Mouse (Mus musculus): ENCODE results near the gene Aars2. TPM values are rescaled to one million over a fixed set of nuclear protein-coding genes. Genes with fewer than 3 reads are reported as not detected.

Gene Aars2
- polyA plus RNA-seq, 1 experiment from 2014 or later, result 26.3 TPM

GRCm38 (mm10) chr17:45495398-45495797 is 11.2 kb upstream of the Aars2 start:
- H3K36me3 ChIP-seq (ENCODE audit: insufficient read depth, low read length), result no peaks in the 10 kb centered on the region
- H3K27ac ChIP-seq (ENCODE audit: low read length), result no peak overlapping the region
- no peak for ATAC-seq (ENCODE audit: low FRiP score, low TSS enrichment)
- H3K4me2 ChIP-seq (replicated peaks; ENCODE audit: low read depth, low read length), result no peak overlapping the region
- 75% methylated on average over 11 of the region's 11 CpGs for WGBS
- H3K9me3 ChIP-seq (ENCODE audit: low read length), result no peaks in the 10 kb centered on the region
- H3K4me3 ChIP-seq (ENCODE audit: low read length), result no peak overlapping the region
- no peak overlapping the region for H3K9ac ChIP-seq (replicated peaks; ENCODE audit: low read length)
- H3K4me1 ChIP-seq (ENCODE audit: insufficient read depth, low read length), result no peaks in the 10 kb centered on the region
- no peaks in the 10 kb centered on the region for H3K27me3 ChIP-seq (ENCODE audit: insufficient read depth, low read length)

- no peak overlapping the region for H3K4me2 ChIP-seq (replicated peaks; ENCODE audit: low read depth, low read length)
- no peaks in the 10 kb centered on the region for H3K9me3 ChIP-seq (ENCODE audit: low read length)
- no peak overlapping the region for H3K4me3 ChIP-seq (ENCODE audit: low read length)
- no peak overlapping the region for H3K27ac ChIP-seq (ENCODE audit: low read length)
- H3K27me3 ChIP-seq (ENCODE audit: insufficient read depth, low read length), result no peaks in the 10 kb centered on the region
- ATAC-seq (ENCODE audit: low FRiP score, low TSS enrichment), result no peak
- no peaks in the 10 kb centered on the region for H3K36me3 ChIP-seq (ENCODE audit: insufficient read depth, low read length)
- WGBS, result 81% methylated on average over 13 of the region's 13 CpGs
- H3K4me1 ChIP-seq (ENCODE audit: insufficient read depth, low read length), result no peaks in the 10 kb centered on the region
- no peak overlapping the region for H3K9ac ChIP-seq (replicated peaks; ENCODE audit: low read length)
Measured at GRCm38 (mm10) chr17:45498397-45498796, 8.2 kb upstream of the Aars2 start.

DNA sequence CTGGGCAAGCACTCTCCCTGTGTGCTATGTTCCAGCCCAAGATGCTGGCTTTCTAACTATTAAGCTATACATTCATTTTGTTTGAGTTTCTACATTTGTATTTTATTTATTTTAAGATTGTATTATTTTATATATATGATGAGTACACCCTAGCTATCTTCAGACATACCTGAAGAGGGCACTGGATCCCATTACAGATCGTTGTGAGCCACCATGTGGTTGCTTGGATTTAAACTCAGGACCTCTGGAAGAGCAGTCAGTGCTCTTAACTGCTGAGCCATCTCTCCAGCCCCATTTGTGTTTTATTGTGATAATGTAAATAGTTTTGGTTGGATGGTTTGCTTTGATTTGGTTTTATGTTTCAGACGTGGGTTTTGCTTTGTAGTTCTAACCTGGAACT is 7.1 kb upstream of the Aars2 start:
- H3K4me2 ChIP-seq (replicated peaks; ENCODE audit: low read depth, low read length), result no peak overlapping the region
- no peak for ATAC-seq (ENCODE audit: low FRiP score, low TSS enrichment)
- H3K9ac ChIP-seq (replicated peaks; ENCODE audit: low read length), result no peak overlapping the region
- no peaks in the 10 kb centered on the region for H3K4me1 ChIP-seq (ENCODE audit: insufficient read depth, low read length)
- no peaks in the 10 kb centered on the region for H3K36me3 ChIP-seq (ENCODE audit: insufficient read depth, low read length)
- H3K9me3 ChIP-seq (ENCODE audit: low read length), result no peaks in the 10 kb centered on the region
- WGBS, result 25% methylated on average over 2 of the region's 2 CpGs
- no peak overlapping the region for H3K4me3 ChIP-seq (ENCODE audit: low read length)
- no peak overlapping the region for H3K27ac ChIP-seq (ENCODE audit: low read length)
- no peaks in the 10 kb centered on the region for H3K27me3 ChIP-seq (ENCODE audit: insufficient read depth, low read length)

- Histone ChIP-seq H3K4me1 (ENCODE audit: insufficient read depth, low read length) (no peaks in the 10 kb centered on the region), H3K27ac (ENCODE audit: low read length) (no peak overlapping the region), H3K9ac (replicated peaks; ENCODE audit: low read length) (no peak overlapping the region), H3K36me3 (ENCODE audit: insufficient read depth, low read length) (no peaks in the 10 kb centered on the region), H3K27me3 (ENCODE audit: insufficient read depth, low read length) (no peaks in the 10 kb centered on the region), H3K9me3 (ENCODE audit: low read length) (no peaks in the 10 kb centered on the region), H3K4me3 (ENCODE audit: low read length) (no peak overlapping the region), H3K4me2 (replicated peaks; ENCODE audit: low read depth, low read length) (no peak overlapping the region)
- ATAC-seq (ENCODE audit: low FRiP score, low TSS enrichment), result no peak
- WGBS, result 32% methylated on average over 4 of the region's 4 CpGs
Measured at GRCm38 (mm10) chr17:45500981-45501380, 5.7 kb upstream of the Aars2 start.

- Histone ChIP-seq H3K27me3 (ENCODE audit: insufficient read depth, low read length) (no peaks in the 10 kb centered on the region), H3K27ac (ENCODE audit: low read length) (no peak overlapping the region), H3K9me3 (ENCODE audit: low read length) (no peaks in the 10 kb centered on the region), H3K4me1 (ENCODE audit: insufficient read depth, low read length) (peaks cover 3% of the 10 kb centered on the region; the same call in 1 of the 2 replicates), H3K9ac (replicated peaks; ENCODE audit: low read length) (no peak overlapping the region), H3K4me2 (replicated peaks; ENCODE audit: low read depth, low read length) (no peak overlapping the region), H3K36me3 (ENCODE audit: insufficient read depth, low read length) (no peaks in the 10 kb centered on the region), H3K4me3 (ENCODE audit: low read length) (no peak overlapping the region)
- ATAC-seq (ENCODE audit: low FRiP score, low TSS enrichment), result no peak
- 55% methylated on average over 4 of the region's 4 CpGs for WGBS
Measured at GRCm38 (mm10) chr17:45502324-45502723, 4.3 kb upstream of the Aars2 start.

DNA sequence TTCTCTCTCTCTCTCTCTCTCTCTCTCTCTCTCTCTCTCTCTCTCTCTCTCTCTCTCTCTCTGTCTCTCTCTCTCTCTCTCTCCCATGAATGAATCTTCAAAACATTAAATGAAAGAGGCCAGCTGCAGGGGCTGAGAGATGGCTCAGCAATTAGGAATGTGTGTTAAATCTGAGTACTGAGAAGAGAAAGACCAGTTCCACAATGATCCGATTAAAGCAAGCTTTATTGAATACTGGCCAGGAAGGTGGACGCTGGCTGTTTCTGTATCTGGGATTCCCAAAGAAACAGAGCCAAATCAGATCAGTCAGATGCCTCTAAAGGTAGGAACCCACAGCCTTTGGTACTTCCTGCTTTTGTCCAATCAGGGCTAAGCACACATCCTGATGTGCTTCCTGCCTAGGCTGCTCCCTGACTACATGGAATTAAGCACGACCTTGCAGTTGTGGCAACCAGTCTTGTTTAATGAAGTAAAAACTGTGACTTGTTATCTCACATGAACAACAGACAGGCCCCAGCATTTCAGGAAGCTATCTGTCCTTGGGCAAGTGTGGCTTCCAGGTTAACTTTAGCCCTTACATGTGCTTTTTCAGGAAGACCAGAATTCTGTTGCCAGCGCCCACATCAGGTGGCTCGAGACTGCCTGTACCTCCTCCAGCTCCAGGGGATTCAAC is 3.2 kb upstream of the Aars2 start:
- ATAC-seq (ENCODE audit: low FRiP score, low TSS enrichment), result no peak
- Histone ChIP-seq H3K4me2 (replicated peaks; ENCODE audit: low read depth, low read length) (no peak overlapping the region), H3K9me3 (ENCODE audit: low read length) (no peaks in the 10 kb centered on the region), H3K27me3 (ENCODE audit: insufficient read depth, low read length) (no peaks in the 10 kb centered on the region), H3K36me3 (ENCODE audit: insufficient read depth, low read length) (peaks cover under 1% of the 10 kb centered on the region; the same call in 1 of the 2 replicates), H3K4me1 (ENCODE audit: insufficient read depth, low read length) (peaks cover 5% of the 10 kb centered on the region; the same call in 1 of the 2 replicates), H3K9ac (replicated peaks; ENCODE audit: low read length) (no peak overlapping the region), H3K27ac (ENCODE audit: low read length) (no peak overlapping the region), H3K4me3 (ENCODE audit: low read length) (no peak overlapping the region)
- WGBS, result 49% methylated on average over 5 of the region's 5 CpGs

DNA sequence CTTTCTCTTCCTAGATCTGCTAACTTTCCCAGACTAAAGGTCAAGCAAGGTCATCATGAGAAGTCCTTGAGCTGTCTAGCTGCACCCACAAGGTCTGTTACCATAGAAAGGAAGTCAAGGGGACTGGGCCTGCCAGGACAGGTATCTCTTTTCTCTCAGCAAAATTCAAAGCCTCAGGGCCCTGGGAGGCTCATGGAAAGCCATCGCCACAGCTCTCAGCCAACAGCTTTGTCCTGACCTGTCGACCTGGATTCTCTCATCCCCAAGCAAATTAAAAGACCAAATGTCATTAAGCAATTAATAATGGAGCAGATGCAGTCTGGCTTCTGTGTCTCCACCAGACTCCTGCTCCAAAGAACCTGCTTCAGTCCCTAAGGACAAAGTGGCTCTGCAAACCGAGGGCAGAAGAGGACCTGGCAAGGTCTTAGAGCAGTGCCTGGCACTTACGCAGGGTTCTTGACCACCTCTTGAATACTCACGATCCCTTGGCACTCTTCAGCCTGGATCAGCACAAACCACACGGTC is 638 bp upstream of the Aars2 start:
- H3K9ac ChIP-seq (replicated peaks; ENCODE audit: low read length), result 0 out of 2 replicates have a peak overlapping the region, but pooled peaks have one; percentile 90
- WGBS, result 71% methylated on average over 6 of the region's 6 CpGs
- H3K36me3 ChIP-seq (ENCODE audit: insufficient read depth, low read length), result peaks cover 17% of the 10 kb centered on the region
- 0 out of 2 replicates have a peak, but pooled peaks have one; percentile 30 for ATAC-seq (ENCODE audit: low FRiP score, low TSS enrichment)
- no peak overlapping the region; the same call in 1 of the 2 replicates for H3K4me2 ChIP-seq (replicated peaks; ENCODE audit: low read depth, low read length)
- peaks cover 5% of the 10 kb centered on the region; the same call in 1 of the 2 replicates for H3K4me1 ChIP-seq (ENCODE audit: insufficient read depth, low read length)
- no peaks in the 10 kb centered on the region for H3K9me3 ChIP-seq (ENCODE audit: low read length)
- no peak overlapping the region for H3K27ac ChIP-seq (ENCODE audit: low read length)
- H3K4me3 ChIP-seq (ENCODE audit: low read length), result no peak overlapping the region
- H3K27me3 ChIP-seq (ENCODE audit: insufficient read depth, low read length), result no peaks in the 10 kb centered on the region

DNA sequence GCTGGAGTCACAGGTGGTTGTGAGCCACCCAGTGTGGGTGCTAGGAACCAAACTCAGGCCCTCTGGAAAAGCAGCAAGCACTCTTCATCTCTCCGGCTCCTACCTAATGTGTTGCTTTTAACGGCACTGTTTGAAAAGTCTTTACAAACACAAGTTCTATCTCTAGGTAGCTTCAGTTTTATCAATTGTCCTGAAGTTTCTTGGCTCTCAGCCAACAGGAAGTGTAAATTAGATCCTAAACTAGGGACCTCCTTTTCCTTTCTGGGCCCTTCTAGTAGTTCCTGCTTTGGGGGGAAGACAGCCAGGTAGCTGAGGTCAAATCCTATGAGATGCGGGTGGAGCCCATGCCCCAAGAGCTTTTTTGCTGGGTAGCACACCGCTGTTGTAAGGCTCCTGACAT is 4.2 kb downstream of the Aars2 start:
- H3K4me1 ChIP-seq (ENCODE audit: insufficient read depth, low read length), result peaks cover 5% of the 10 kb centered on the region; the same call in 1 of the 2 replicates
- WGBS, result 87% methylated on average over 4 of the region's 4 CpGs
- no peaks in the 10 kb centered on the region for H3K9me3 ChIP-seq (ENCODE audit: low read length)
- no peak overlapping the region for H3K27ac ChIP-seq (ENCODE audit: low read length)
- peaks cover 21% of the 10 kb centered on the region for H3K36me3 ChIP-seq (ENCODE audit: insufficient read depth, low read length)
- H3K27me3 ChIP-seq (ENCODE audit: insufficient read depth, low read length), result no peaks in the 10 kb centered on the region
- no peak overlapping the region for H3K4me2 ChIP-seq (replicated peaks; ENCODE audit: low read depth, low read length)
- no peak overlapping the region for H3K4me3 ChIP-seq (ENCODE audit: low read length)
- ATAC-seq (ENCODE audit: low FRiP score, low TSS enrichment), result no peak
- no peak overlapping the region for H3K9ac ChIP-seq (replicated peaks; ENCODE audit: low read length)

- Histone ChIP-seq H3K36me3 (ENCODE audit: insufficient read depth, low read length) (peaks cover 21% of the 10 kb centered on the region), H3K4me1 (ENCODE audit: insufficient read depth, low read length) (peaks cover 5% of the 10 kb centered on the region; the same call in 1 of the 2 replicates), H3K27me3 (ENCODE audit: insufficient read depth, low read length) (no peaks in the 10 kb centered on the region), H3K4me2 (replicated peaks; ENCODE audit: low read depth, low read length) (no peak overlapping the region), H3K4me3 (ENCODE audit: low read length) (no peak overlapping the region), H3K27ac (ENCODE audit: low read length) (no peak overlapping the region), H3K9me3 (ENCODE audit: low read length) (no peaks in the 10 kb centered on the region), H3K9ac (replicated peaks; ENCODE audit: low read length) (no peak overlapping the region)
- WGBS, result 93% methylated on average over 4 of the region's 4 CpGs
- ATAC-seq (ENCODE audit: low FRiP score, low TSS enrichment), result no peak
Measured at GRCm38 (mm10) chr17:45511757-45512156, 5.1 kb downstream of the Aars2 start.

DNA sequence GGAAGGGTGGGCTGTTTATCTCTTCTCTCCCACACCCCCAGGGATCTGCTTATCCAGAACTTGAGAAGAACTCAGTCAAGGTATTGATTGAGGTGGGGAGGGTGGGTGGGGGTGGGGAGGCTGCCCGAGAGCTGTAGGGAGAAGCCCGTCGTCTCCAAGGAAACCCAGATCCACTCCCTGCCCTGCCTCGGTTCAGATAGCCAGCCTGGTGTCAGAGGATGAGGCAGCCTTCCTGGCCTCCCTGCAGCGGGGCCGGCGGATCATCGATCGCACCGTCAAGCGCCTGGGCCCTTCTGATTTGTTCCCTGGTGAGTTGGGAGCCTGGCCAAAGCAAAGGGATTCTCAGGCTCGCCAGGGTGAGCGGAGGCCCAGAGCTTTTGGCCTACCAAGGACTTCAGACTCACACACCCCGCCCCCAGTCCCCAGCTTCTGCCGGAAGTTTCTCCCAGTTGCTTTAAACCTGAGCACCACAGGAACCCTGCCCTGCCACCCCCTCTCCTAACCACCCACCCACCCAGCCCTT is 8.6 kb downstream of the Aars2 start:
- ATAC-seq (ENCODE audit: low FRiP score, low TSS enrichment), result no peak
- Histone ChIP-seq H3K9ac (replicated peaks; ENCODE audit: low read length) (no peak overlapping the region), H3K27me3 (ENCODE audit: insufficient read depth, low read length) (no peaks in the 10 kb centered on the region), H3K9me3 (ENCODE audit: low read length) (no peaks in the 10 kb centered on the region), H3K4me1 (ENCODE audit: insufficient read depth, low read length) (no peaks in the 10 kb centered on the region), H3K4me3 (ENCODE audit: low read length) (no peak overlapping the region), H3K27ac (ENCODE audit: low read length) (no peak overlapping the region), H3K4me2 (replicated peaks; ENCODE audit: low read depth, low read length) (no peak overlapping the region), H3K36me3 (ENCODE audit: insufficient read depth, low read length) (peaks cover 25% of the 10 kb centered on the region)
- 57% methylated on average over 15 of the region's 15 CpGs for WGBS
